Mouse (Mus musculus) liver, embryonic 14.5 days (tissue): Measurements from ENCODE around the gene Tcl1b2. TPM values are rescaled to one million over a fixed set of nuclear protein-coding genes. Genes with fewer than 3 reads are reported as not detected.

Experiments used
- ATAC-seq: fragments of 200-750 bp; cut with Nextera tagmentation; 2 replicates; pipeline ENCODE4 v1.8.0; 2017; ENCODE audit warnings: moderate number of reproducible peaks, mild to moderate bottlenecking, moderate library complexity; ENCODE audit not compliant: insufficient read depth
- DNase-seq, 3 experiments: peaks; one replicate each; pipeline ENCODE4 v3.0.0-alpha.2; 2012 to 2013; ENCODE audit warnings: low read depth in 3 of 3, low spot score in 3 of 3
- H3K27ac ChIP-seq: fragments of 300-500 bp; sonication (generic); 2 replicates; pipeline ENCODE4 v1.5.1; 2014; ENCODE audit warnings: moderate library complexity, mild to moderate bottlenecking, control low read depth, inconsistent platforms
- H3K27me3 ChIP-seq: fragments of 300-500 bp; sonication (generic); 2 replicates; pipeline ENCODE4 v1.6.1; 2014; ENCODE audit warnings: mild to moderate bottlenecking, low read length, moderate library complexity; ENCODE audit not compliant: control insufficient read depth, insufficient read depth
- H3K36me3 ChIP-seq: fragments of 300-500 bp; sonication (generic); replicated peaks from 2 replicates; pipeline ENCODE4 v1.6.1; 2014; ENCODE audit warnings: low read depth; ENCODE audit not compliant: control insufficient read depth, insufficient read depth
- H3K4me1 ChIP-seq, 2 experiments: fragments of 200-500 bp in 1 of 2; fragments of 300-500 bp in 1 of 2; sonication (generic) in 1 of 2; replicated peaks; 2 replicates each; pipeline ENCODE4 v1.6.1; 2012 to 2014; ENCODE audit warnings: antibody characterized with exemption in 1 of 2, inconsistent platforms in 1 of 2, low read length in 1 of 2; ENCODE audit not compliant: control insufficient read depth in 2 of 2, insufficient read depth in 2 of 2
- H3K4me2 ChIP-seq: fragments of 300-500 bp; sonication (generic); 2 replicates; pipeline ENCODE4 v1.6.1; 2014; ENCODE audit warnings: low read depth, mild to moderate bottlenecking, control low read depth, moderate library complexity
- H3K4me3 ChIP-seq, 2 experiments: fragments of 200-500 bp in 1 of 2; fragments of 300-500 bp in 1 of 2; sonication (generic) in 1 of 2; 2 replicates each; pipeline ENCODE4 v1.5.1; 2012 to 2014; ENCODE audit warnings: low read depth in 2 of 2, low read length in 2 of 2, mild to moderate bottlenecking in 2 of 2, control low read depth in 1 of 2, inconsistent platforms in 1 of 2, moderate library complexity in 1 of 2; ENCODE audit not compliant: insufficient read depth in 1 of 2
- H3K9ac ChIP-seq: fragments of 300-500 bp; sonication (generic); replicated peaks from 2 replicates; pipeline ENCODE4 v1.6.1; 2014; ENCODE audit warnings: mild to moderate bottlenecking, control low read depth, moderate library complexity
- H3K9me3 ChIP-seq: fragments of 300-500 bp; sonication (generic); 2 replicates; pipeline ENCODE4 v1.6.1; 2016; ENCODE audit warnings: low read length, mixed read lengths; ENCODE audit not compliant: control insufficient read depth
- CTCF ChIP-seq: IDR thresholded peaks from 2 replicates; pipeline ENCODE4 v1.5.1; 2016; ENCODE audit warnings: antibody characterized with exemption, low read depth, control low read depth
- EP300 ChIP-seq: IDR thresholded peaks from 2 replicates; pipeline ENCODE4 v1.6.1; 2016; ENCODE audit warnings: antibody characterized with exemption, low read depth
- WGBS: fragments of 180-500 bp; shearing (Covaris S2); extraction: QIAGEN DNeasy Blood & Tissue Kit; methylation state at CpG from one replicate; pipeline ENCODE4 v1.1.7; 2014; ENCODE audit not compliant: insufficient replicate concordance; 5-methylcytosine and 5-hydroxymethylcytosine counted together
- polyA plus RNA-seq, 2 experiments: library from polyadenylated mRNA; depleted of rRNA in 1 of 2; stranded (reverse) in 1 of 2; unstranded in 1 of 2; fragments of >200 nt; fragmentation: Nextera tagmentation in 1 of 2; extraction: Ambion mirVana in 1 of 2; gene quantifications; 2 replicates each; pipeline versions ENCODE4 v1.2.1 to v1.2.3; 2012 to 2014

Tcl1b2 gene
- polyA plus RNA-seq (2012; rRNA removed) (0.07 and 0.12 TPM in 2 replicates), polyA plus RNA-seq (2014; fragmentation: Nextera tagmentation; extraction: Ambion mirVana) (not detected in 2 replicates)

DNA sequence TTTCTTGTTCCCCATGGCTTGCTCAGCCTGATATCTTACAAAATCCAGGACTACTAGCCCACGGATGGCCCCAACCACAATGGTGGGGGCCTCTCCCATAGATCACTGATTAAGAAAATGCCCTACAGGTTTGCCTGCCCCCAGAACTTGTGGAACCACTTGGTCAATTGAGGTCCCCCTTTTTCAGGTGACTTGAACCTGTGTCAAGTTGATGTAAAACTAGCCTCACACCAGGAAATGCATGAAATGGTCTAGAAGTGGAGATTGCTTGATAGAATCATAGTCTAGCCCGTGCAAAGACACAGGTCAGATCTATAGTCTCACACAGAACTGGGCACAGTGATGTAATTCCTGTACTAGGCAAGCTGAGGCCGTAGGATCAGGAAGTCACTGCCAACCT, at the start of gene Tcl1b2:
Gene Tcl1b2, plus strand, starts transcription at position 301 of the 400 bp plus-strand sequence.
- no peaks in the 10 kb centered on the region for H3K36me3 ChIP-seq
- no peak within 1 kb of the TSS for H3K27ac ChIP-seq
- ATAC-seq (no peak), DNase-seq (no peak)
- no peaks in the 10 kb centered on the region for H3K27me3 ChIP-seq
- H3K4me3 ChIP-seq, result no peak within 1 kb of the TSS
- 40% methylated on average over 3 of the region's 3 CpGs for WGBS
- TF ChIP-seq CTCF (no peak), EP300 (no peak)
- H3K9ac ChIP-seq, result no peak within 1 kb of the TSS
- H3K4me1 ChIP-seq, result no peaks in the 10 kb centered on the region
- H3K9me3 ChIP-seq, result no peaks in the 10 kb centered on the region
- no peak within 1 kb of the TSS for H3K4me2 ChIP-seq

DNA sequence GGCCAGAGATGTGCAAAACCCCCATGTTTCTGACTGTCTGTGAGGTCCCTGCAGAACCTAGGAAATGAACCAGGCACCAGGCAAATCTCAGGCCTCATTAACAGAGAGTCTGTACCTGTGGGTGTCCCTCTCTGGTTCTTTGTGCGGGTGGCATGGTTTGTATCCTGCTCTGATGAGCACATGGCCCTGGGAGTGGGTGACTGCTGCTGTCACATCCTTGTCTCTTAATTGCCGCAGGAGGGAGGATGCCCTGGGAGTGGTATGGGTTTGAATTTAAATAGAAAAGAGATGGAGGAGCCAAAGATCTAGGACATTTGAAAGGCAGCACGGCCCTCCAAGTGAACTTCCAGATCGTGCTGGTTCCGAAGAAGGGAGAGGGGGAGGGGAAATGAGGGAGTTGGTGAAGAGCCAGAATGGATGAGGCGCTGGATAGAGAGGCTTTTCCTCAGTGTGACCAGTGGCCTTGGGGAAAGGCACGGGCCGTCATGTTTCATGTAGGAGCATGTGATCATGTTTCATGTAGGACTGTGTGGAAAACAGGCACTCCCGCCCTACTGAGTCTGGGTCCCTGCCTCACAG, 46.3 kb upstream of the Tcl1b2 start:
- no peak overlapping the region for H3K27ac ChIP-seq
- no peaks in the 10 kb centered on the region for H3K4me1 ChIP-seq
- H3K9ac ChIP-seq, result no peak overlapping the region
- ATAC-seq, result no peak
- DNase-seq, result no peak
- TF ChIP-seq CTCF (no peak), EP300 (no peak)
- H3K36me3 ChIP-seq, result no peaks in the 10 kb centered on the region
- 60% methylated on average over 9 of the region's 9 CpGs for WGBS
- no peak overlapping the region for H3K4me2 ChIP-seq
- H3K9me3 ChIP-seq, result no peaks in the 10 kb centered on the region
- H3K4me3 ChIP-seq, result no peak overlapping the region
- no peaks in the 10 kb centered on the region for H3K27me3 ChIP-seq

DNA sequence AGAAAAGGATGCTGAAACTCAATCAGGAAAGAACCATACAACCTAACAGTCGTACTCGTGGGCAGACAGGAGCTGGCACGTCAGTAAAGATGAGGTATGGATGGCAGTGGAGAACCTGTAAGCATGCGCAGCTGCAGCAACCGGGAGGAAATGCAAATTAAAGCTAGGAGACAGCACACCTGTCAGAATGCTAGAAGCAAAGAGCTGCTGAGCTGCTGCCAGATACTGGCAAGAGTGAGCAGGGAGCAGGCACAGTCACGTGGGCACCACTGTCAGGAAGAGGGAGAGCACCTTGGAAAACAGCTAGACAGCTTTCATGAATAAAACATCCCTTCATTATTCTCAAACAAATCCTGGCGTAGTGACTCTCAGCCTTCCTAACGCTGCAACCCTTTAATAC, 42.9 kb upstream of the Tcl1b2 start:
- DNase-seq (no peak), ATAC-seq (no peak)
- no peak overlapping the region for H3K27ac ChIP-seq
- H3K9me3 ChIP-seq, result no peaks in the 10 kb centered on the region
- H3K27me3 ChIP-seq, result no peaks in the 10 kb centered on the region
- H3K4me2 ChIP-seq, result no peak overlapping the region
- no peaks in the 10 kb centered on the region for H3K36me3 ChIP-seq
- H3K9ac ChIP-seq, result no peak overlapping the region
- no peak overlapping the region for H3K4me3 ChIP-seq
- 48% methylated on average over 8 of the region's 8 CpGs for WGBS
- TF ChIP-seq EP300 (no peak), CTCF (no peak)
- H3K4me1 ChIP-seq, result no peaks in the 10 kb centered on the region

DNA sequence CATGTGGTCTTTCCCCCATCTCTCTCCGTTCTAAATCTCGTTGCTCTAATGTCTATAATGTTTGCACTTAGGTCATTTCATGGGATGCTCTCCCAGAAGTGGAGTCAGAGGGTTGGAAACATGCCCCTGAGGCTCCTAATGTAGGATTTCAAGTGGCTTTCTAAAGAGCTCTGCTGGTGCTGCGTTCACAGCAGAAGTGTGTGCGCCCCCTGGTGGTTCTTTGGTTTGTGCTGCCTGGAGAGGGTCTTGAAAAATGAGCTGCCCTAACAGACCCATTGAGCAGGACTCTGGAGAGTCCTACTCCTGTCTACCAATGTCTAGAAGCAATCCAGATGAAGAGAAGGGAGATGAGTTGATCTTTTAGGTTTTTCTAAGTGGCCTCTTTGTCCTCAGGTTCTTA, 41.8 kb upstream of the Tcl1b2 start:
- Histone ChIP-seq H3K9ac (no peak overlapping the region), H3K36me3 (no peaks in the 10 kb centered on the region), H3K27me3 (no peaks in the 10 kb centered on the region), H3K27ac (no peak overlapping the region), H3K4me3 (no peak overlapping the region), H3K9me3 (no peaks in the 10 kb centered on the region), H3K4me1 (peaks cover 0 to 1% of the 10 kb centered on the region in 2 experiments; a peak in 1 of 4 replicates), H3K4me2 (no peak overlapping the region)
- TF ChIP-seq EP300 (no peak), CTCF (peak; percentile 89)
- ATAC-seq (no peak), DNase-seq (peak; percentile 33 to 43 (median 41))
- under 1% methylated on average over 4 of the region's 4 CpGs for WGBS

DNA sequence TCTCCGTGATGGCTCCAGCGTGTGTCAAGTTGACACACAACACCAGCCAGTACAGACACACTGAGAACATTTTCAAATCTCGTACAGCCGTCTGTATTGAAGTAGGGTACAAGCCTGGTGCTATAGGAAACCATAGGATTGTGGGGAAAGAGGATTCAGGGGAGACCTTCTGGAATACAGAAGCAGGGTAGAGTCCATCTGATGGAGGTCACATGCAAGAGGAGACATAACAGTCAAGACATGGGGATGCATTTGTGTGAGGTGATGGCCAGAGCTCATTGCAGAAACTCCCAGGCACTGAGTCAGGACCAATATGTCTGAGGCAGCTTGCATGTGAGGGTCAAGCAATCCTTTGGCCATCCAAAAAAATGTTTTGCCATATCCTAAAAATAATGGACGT, 40.5 kb upstream of the Tcl1b2 start:
- no peak for DNase-seq
- no peak overlapping the region for H3K4me2 ChIP-seq
- no peaks in the 10 kb centered on the region for H3K27me3 ChIP-seq
- TF ChIP-seq EP300, result no peak
- no peak for TF ChIP-seq CTCF
- H3K4me1 ChIP-seq, result peaks cover 0 to 2% of the 10 kb centered on the region in 2 experiments; a peak in 1 of 4 replicates
- no peak overlapping the region for H3K9ac ChIP-seq
- H3K9me3 ChIP-seq, result no peaks in the 10 kb centered on the region
- no peak overlapping the region for H3K4me3 ChIP-seq
- ATAC-seq, result no peak
- no peaks in the 10 kb centered on the region for H3K36me3 ChIP-seq
- WGBS, result 59% methylated on average over 5 of the region's 5 CpGs
- H3K27ac ChIP-seq, result no peak overlapping the region
